Mouse (Mus musculus): Measurements from ENCODE around the gene Lmo7. TPM values are rescaled to one million over a fixed set of nuclear protein-coding genes. Genes with fewer than 3 reads are reported as not detected.

Lmo7 gene
- polyA plus RNA-seq, 1 experiment from 2014 or later, result 18.7 TPM

DNA sequence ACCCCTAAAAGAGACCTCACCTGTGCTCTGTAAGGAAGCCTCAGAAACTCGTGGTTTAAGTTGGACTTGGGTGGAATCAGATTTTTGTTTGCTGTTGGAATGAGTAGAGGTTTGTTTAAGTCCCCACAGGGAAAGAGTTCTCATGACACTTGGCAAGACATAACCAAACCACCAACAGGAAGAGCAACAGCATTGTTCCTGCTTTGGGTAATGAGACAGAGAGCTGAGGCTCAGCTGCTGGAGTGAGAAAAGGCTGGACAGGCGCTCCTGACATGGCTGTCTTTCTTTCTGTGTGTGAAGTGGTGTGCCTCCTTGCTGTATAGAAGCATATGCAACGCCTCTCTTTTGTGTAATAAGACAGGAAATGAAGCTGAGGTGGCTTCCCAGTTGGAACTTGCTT, 132.3 kb downstream of the Lmo7 start:
- Histone ChIP-seq H3K36me3 (ENCODE audit: control insufficient read depth, insufficient read depth, low read length) (no peaks in the 10 kb centered on the region), H3K27ac (ENCODE audit: low read depth) (no peak overlapping the region), H3K9me3 (ENCODE audit: control insufficient read depth, low read length) (no peaks in the 10 kb centered on the region), H3K4me1 (replicated peaks; ENCODE audit: control insufficient read depth, insufficient read depth, low read length) (no peaks in the 10 kb centered on the region), H3K27me3 (replicated peaks; ENCODE audit: control insufficient read depth, insufficient read depth, low read length) (no peaks in the 10 kb centered on the region), H3K9ac (ENCODE audit: low read length) (no peak overlapping the region), H3K4me3 (ENCODE audit: low read depth, low read length) (no peak overlapping the region), H3K4me2 (ENCODE audit: low read length) (no peak overlapping the region)
- no peak for DNase-seq (ENCODE audit: low spot score)
- 74% methylated on average over 3 of the region's 3 CpGs for WGBS
- ATAC-seq (replicated peaks; ENCODE audit: low FRiP score, low TSS enrichment, low read depth), result no peak

DNA sequence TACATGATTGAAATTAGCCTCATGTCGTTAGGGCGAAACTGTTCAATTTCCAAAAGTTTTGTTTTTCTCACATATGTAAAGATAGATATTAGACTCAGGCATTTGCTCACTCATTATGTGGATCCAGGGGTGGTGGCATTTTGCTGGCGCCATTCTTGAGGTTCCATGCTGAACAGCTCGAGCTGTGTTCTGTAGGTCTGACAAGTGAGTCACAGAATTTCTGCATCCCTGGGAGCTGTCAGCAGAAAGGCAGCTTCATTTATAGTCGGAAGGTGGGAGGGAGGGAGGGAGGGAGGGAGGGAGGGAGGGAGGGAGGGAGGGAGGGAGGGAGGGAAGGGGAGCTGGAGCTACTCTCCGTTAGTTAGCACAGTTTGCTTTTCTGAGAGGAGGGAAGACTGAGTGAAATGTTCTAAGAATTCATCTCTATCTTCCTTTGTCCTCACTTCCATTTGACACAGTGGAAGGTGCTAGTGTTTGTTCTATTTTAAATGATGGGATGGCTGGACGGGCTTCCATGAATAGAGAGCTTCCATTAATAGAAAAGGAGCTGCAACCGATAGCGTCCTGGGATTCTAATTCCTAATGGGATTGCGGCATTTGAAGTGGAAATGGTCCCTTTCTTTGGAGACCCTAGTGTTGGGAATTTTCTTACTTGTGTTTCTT, 137.4 kb downstream of the Lmo7 start:
- no peak overlapping the region for H3K4me3 ChIP-seq (ENCODE audit: low read depth, low read length)
- no peaks in the 10 kb centered on the region for H3K36me3 ChIP-seq (ENCODE audit: control insufficient read depth, insufficient read depth, low read length)
- H3K9me3 ChIP-seq (ENCODE audit: control insufficient read depth, low read length), result no peaks in the 10 kb centered on the region
- DNase-seq (ENCODE audit: low spot score) (no peak), ATAC-seq (replicated peaks; ENCODE audit: low FRiP score, low TSS enrichment, low read depth) (no peak)
- H3K4me2 ChIP-seq (ENCODE audit: low read length), result no peak overlapping the region
- no peaks in the 10 kb centered on the region for H3K27me3 ChIP-seq (replicated peaks; ENCODE audit: control insufficient read depth, insufficient read depth, low read length)
- no peak overlapping the region for H3K9ac ChIP-seq (ENCODE audit: low read length)
- H3K4me1 ChIP-seq (replicated peaks; ENCODE audit: control insufficient read depth, insufficient read depth, low read length), result no peaks in the 10 kb centered on the region
- 64% methylated on average over 10 of the region's 10 CpGs for WGBS
- H3K27ac ChIP-seq (ENCODE audit: low read depth), result no peak overlapping the region

DNA sequence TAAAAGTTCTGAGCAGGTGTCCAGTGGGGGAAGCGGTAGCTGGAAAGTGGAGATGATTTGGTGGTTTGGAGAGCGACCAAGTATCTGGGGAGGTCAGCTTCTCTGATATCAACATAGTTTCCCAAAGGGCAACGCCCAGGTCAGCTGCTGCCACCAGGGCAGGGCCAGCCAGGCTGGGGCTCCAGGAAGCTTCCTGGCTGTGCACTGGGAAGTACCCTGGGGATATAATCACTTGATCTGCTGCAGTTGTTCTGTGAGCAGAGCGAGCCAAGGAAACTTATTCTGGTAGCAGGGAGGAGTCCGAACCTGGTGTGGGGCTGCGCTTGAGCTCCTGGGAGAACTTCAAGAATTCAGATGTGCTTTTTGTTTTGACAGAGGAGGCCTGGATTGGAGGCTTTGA, 139.4 kb downstream of the Lmo7 start:
- 66% methylated on average over 6 of the region's 6 CpGs for WGBS
- H3K36me3 ChIP-seq (ENCODE audit: control insufficient read depth, insufficient read depth, low read length), result no peaks in the 10 kb centered on the region
- no peak overlapping the region for H3K27ac ChIP-seq (ENCODE audit: low read depth)
- no peaks in the 10 kb centered on the region for H3K27me3 ChIP-seq (replicated peaks; ENCODE audit: control insufficient read depth, insufficient read depth, low read length)
- H3K4me3 ChIP-seq (ENCODE audit: low read depth, low read length), result no peak overlapping the region
- H3K4me2 ChIP-seq (ENCODE audit: low read length), result no peak overlapping the region
- no peak overlapping the region for H3K9ac ChIP-seq (ENCODE audit: low read length)
- DNase-seq (ENCODE audit: low spot score), result no peak
- no peak for ATAC-seq (replicated peaks; ENCODE audit: low FRiP score, low TSS enrichment, low read depth)
- H3K9me3 ChIP-seq (ENCODE audit: control insufficient read depth, low read length), result no peaks in the 10 kb centered on the region
- H3K4me1 ChIP-seq (replicated peaks; ENCODE audit: control insufficient read depth, insufficient read depth, low read length), result no peaks in the 10 kb centered on the region

DNA sequence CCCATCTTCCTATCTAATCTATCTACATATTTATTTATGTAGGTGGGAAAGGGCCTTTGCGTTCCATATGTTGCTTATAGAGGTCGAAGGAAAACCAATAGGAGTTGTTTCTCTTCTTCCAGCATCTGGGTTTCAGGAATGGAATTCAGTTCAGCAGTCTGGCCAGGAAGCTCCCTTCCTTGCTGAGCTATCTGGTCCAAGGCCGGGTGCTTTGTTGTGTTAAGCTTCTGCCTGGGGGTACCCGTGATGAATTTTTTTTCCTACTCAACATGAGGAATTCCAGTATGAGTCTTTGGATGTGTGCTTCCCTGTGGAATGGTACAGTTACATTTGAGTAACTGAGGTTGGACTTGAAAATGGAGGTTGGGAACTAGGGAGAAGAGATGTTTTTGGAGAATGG, 139.9 kb downstream of the Lmo7 start:
- H3K9ac ChIP-seq (ENCODE audit: low read length), result no peak overlapping the region
- H3K4me2 ChIP-seq (ENCODE audit: low read length), result no peak overlapping the region
- 56% methylated on average over 4 of the region's 4 CpGs for WGBS
- ATAC-seq (replicated peaks; ENCODE audit: low FRiP score, low TSS enrichment, low read depth) (no peak), DNase-seq (ENCODE audit: low spot score) (no peak)
- no peak overlapping the region for H3K27ac ChIP-seq (ENCODE audit: low read depth)
- H3K27me3 ChIP-seq (replicated peaks; ENCODE audit: control insufficient read depth, insufficient read depth, low read length), result no peaks in the 10 kb centered on the region
- no peak overlapping the region for H3K4me3 ChIP-seq (ENCODE audit: low read depth, low read length)
- no peaks in the 10 kb centered on the region for H3K9me3 ChIP-seq (ENCODE audit: control insufficient read depth, low read length)
- H3K4me1 ChIP-seq (replicated peaks; ENCODE audit: control insufficient read depth, insufficient read depth, low read length), result no peaks in the 10 kb centered on the region
- no peaks in the 10 kb centered on the region for H3K36me3 ChIP-seq (ENCODE audit: control insufficient read depth, insufficient read depth, low read length)

DNA sequence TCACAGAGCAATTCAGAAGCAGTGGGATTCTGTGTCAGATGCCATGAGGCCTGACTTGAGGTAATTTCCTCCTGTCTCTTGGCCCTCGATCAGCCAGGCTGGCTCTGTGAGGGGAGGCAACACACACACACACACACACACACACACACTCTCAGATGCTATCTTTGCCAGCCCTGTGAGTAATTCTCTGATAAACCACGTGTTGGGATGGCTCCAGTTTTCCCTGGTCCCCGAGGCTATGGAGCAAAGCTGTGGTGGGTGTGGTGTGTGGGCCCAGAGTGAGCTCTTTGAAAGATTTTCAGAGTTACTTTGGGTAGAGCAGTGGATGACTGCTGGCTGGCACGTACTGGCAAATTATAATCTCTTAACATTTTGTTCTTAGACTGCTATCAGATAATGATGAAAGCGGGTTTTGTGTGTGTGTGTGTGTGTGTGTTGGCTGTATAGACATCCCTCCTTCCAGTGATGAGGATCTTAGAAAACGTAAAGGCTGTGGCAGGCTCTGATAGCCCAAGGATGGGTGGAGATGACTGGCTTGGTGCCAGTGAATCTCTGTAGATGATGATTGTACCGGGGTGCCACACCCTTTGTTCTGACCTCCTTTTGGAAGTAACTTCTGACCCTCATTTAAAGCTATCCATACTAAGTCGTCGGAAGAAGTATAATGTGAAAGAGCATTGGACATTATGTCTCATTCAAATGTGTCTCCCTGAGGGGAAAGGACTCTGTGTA, 140.6 kb downstream of the Lmo7 start:
- ATAC-seq (replicated peaks; ENCODE audit: low FRiP score, low TSS enrichment, low read depth) (no peak), DNase-seq (ENCODE audit: low spot score) (no peak)
- Histone ChIP-seq H3K9ac (ENCODE audit: low read length) (no peak overlapping the region), H3K36me3 (ENCODE audit: control insufficient read depth, insufficient read depth, low read length) (no peaks in the 10 kb centered on the region), H3K27me3 (replicated peaks; ENCODE audit: control insufficient read depth, insufficient read depth, low read length) (no peaks in the 10 kb centered on the region), H3K9me3 (ENCODE audit: control insufficient read depth, low read length) (no peaks in the 10 kb centered on the region), H3K4me1 (replicated peaks; ENCODE audit: control insufficient read depth, insufficient read depth, low read length) (no peaks in the 10 kb centered on the region), H3K27ac (ENCODE audit: low read depth) (no peak overlapping the region), H3K4me3 (ENCODE audit: low read depth, low read length) (no peak overlapping the region), H3K4me2 (ENCODE audit: low read length) (no peak overlapping the region)
- 77% methylated on average over 9 of the region's 9 CpGs for WGBS

DNA sequence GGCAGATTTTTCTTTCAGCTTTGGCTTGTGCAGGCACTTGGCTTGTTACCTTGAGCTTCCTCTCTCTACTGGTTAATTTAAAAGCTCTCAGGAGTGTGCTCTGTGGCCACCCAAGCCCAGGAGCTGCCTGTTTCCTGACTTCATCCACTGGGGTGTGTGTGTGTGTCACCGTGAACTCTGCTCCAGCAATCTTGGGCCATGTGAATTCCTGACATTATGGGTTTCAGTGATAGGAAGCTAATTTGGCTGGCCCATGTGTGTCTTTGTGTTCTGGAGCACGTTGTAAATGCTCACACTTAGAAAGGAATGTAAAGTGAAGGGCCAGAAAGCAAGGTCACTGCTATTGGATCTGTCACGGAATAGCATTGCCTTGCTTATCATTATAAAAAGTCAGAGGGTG, 143.1 kb downstream of the Lmo7 start:
- Histone ChIP-seq H3K27me3 (replicated peaks; ENCODE audit: control insufficient read depth, insufficient read depth, low read length) (no peaks in the 10 kb centered on the region), H3K4me2 (ENCODE audit: low read length) (no peak overlapping the region), H3K4me1 (replicated peaks; ENCODE audit: control insufficient read depth, insufficient read depth, low read length) (no peaks in the 10 kb centered on the region), H3K9me3 (ENCODE audit: control insufficient read depth, low read length) (no peaks in the 10 kb centered on the region), H3K36me3 (ENCODE audit: control insufficient read depth, insufficient read depth, low read length) (no peaks in the 10 kb centered on the region), H3K27ac (ENCODE audit: low read depth) (no peak overlapping the region), H3K4me3 (ENCODE audit: low read depth, low read length) (no peak overlapping the region), H3K9ac (ENCODE audit: low read length) (no peak overlapping the region)
- ATAC-seq (replicated peaks; ENCODE audit: low FRiP score, low TSS enrichment, low read depth), result peak; percentile 20; the same call in 1 of the 2 replicates
- 45% methylated on average over 3 of the region's 3 CpGs for WGBS
- no peak for DNase-seq (ENCODE audit: low spot score)

DNA sequence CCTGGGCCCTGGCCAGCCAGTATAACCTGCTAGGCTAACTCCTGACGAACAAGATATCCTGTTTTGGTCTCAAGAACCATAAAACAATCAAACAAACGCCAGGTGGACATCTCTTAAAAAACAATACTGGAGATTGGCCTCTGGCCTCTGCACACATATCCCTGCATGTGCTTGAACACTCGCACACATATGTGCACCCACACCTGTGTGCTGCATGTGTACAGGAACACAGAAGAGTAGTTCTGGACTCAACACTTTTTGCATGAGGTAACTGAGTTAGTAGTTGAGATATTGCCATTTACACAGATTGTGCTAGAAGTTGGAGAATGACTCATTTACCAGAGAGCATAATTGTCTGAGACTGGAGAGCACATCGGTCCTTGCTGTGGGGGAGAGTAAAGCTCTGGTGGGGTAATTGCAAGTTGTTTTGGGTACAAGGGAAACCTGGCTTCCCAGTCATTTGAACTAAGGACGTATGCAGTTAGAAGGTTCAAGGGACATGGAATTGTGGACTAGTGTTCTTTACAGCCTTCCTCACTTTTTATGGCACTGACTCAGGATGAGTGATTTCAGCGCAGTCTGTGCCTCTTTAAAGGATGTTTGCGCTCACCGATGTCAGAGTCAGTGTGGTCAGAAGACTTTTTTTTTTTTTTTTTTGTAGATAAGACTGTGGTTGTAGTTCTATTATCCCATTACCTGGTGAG, 148.7 kb downstream of the Lmo7 start:
- Histone ChIP-seq H3K9ac (ENCODE audit: low read length) (no peak overlapping the region), H3K4me1 (replicated peaks; ENCODE audit: control insufficient read depth, insufficient read depth, low read length) (0 out of 2 replicates have a peak, but pooled peaks cover 3% of the 10 kb centered on the region), H3K36me3 (ENCODE audit: control insufficient read depth, insufficient read depth, low read length) (no peaks in the 10 kb centered on the region), H3K4me3 (ENCODE audit: low read depth, low read length) (no peak overlapping the region), H3K4me2 (ENCODE audit: low read length) (no peak overlapping the region), H3K27ac (ENCODE audit: low read depth) (no peak overlapping the region; the same call in 1 of the 2 replicates), H3K27me3 (replicated peaks; ENCODE audit: control insufficient read depth, insufficient read depth, low read length) (no peaks in the 10 kb centered on the region), H3K9me3 (ENCODE audit: control insufficient read depth, low read length) (no peaks in the 10 kb centered on the region)
- DNase-seq (ENCODE audit: low spot score), result peak; percentile 58
- peak; percentile 32 for ATAC-seq (replicated peaks; ENCODE audit: low FRiP score, low TSS enrichment, low read depth)
- WGBS, result 49% methylated on average over 8 of the region's 8 CpGs

DNA sequence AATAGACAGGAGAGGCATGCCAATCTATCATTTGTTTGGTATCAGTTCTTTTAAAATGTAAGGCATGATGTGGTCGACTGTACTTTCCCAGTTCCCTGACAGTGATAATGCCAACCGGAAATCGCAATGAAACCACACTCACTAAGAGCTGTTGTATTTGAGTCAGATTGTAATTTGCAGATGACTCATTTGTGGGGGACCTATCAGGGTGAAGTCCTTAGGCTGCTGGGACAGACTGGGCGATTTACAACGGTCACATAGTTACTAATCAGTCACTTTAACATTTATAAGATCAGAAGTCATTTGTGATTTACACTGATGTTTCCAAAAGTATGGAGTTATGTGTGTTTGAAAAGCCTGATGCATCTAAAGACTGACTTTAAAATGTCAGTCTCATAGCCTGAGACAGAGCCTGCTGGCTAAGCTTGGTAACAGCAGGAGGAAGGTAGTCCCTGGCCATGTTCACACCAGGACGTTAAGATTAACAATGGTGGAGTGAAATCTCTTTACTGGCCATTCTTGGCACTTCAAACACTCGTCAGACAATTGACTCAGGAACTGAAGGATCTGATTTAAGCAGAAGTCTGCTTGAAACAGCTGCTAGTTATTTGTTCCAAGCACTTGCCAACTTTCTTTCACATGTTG, 149.4 kb downstream of the Lmo7 start:
- Histone ChIP-seq H3K4me2 (ENCODE audit: low read length) (no peak overlapping the region), H3K36me3 (ENCODE audit: control insufficient read depth, insufficient read depth, low read length) (no peaks in the 10 kb centered on the region), H3K9me3 (ENCODE audit: control insufficient read depth, low read length) (no peaks in the 10 kb centered on the region), H3K27me3 (replicated peaks; ENCODE audit: control insufficient read depth, insufficient read depth, low read length) (no peaks in the 10 kb centered on the region), H3K9ac (ENCODE audit: low read length) (no peak overlapping the region), H3K4me1 (replicated peaks; ENCODE audit: control insufficient read depth, insufficient read depth, low read length) (0 out of 2 replicates have a peak, but pooled peaks cover 3% of the 10 kb centered on the region), H3K4me3 (ENCODE audit: low read depth, low read length) (no peak overlapping the region), H3K27ac (ENCODE audit: low read depth) (no peak overlapping the region)
- ATAC-seq (replicated peaks; ENCODE audit: low FRiP score, low TSS enrichment, low read depth) (peak; percentile 70; the same call in 1 of the 2 replicates), DNase-seq (ENCODE audit: low spot score) (no peak)
- 39% methylated on average over 7 of the region's 7 CpGs for WGBS

All from intestine, embryonic 14.5 days (tissue).